Mouse (Mus musculus) spleen, postnatal 36 days (tissue): Measurements from ENCODE around the gene Pqlc2.
A peak's percentile ranks its signal among the peaks of the same experiment; 100 is the strongest.

Source experiments
- DNase-seq, 2 experiments: peaks; one replicate each; pipeline ENCODE4 v3.0.0; 2022; ENCODE audit warnings: low spot score in 2 of 2, mixed read lengths in 1 of 2

The Pqlc2 gene

DNA sequence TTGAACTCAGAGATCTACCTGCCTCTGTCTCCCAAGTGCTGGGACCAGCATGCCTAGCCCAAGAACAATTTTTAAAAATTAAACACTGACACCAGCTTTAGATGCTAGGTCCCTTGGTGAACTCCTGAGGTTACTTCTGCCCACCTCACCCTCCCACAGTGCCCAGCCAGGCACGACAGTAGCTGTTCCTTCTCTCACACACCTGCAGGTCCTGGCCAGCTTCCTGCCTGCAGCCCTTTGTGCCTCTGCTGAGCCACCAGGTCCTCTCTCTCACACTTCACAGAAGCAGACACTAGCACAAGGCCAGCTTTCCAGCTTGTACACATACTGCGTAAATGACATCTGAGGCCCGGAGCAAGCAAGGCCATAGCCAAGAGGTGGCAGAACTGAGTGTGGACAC lies 5.0 kb downstream of the Pqlc2 start:
- peak; percentile 72 to 76 for DNase-seq

DNA sequence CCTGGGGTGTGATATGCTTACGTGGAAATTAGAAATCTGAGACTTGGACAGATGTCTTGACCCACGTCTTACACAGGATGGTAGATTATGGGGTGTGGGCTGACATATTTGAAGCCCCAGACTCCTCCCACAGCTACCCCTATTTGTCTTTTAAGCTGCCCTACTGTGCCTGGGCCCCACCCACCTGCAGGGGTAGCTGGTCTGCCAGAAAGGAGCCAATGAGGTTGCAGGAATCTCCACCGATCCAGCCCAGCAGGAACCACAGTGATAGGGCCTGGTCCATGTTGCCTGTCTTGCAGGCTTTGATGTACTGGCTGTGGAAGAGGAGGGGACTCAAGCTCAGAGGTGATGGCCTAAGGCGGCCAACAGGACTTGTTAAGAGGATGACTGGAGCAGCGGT lies 8.3 kb downstream of the Pqlc2 start:
- no peak for DNase-seq

DNA sequence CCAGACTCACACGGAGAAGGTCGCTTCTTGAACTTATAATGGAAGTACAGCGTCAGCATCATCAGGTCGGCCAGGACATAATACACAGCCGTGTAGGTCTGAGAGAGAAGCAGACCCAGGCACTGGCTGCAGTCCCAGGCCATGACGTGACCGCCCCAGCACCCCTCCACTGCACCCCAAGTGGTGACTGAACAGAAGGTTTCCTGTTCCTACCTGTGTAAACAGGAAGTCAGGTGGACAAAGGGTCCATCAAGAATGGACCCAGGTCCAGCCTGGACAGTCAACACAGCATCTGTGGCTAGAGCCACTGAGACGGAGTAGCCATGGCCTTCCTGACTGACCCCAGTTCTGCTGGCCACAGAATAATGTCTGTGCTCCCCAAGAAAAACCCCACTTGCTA lies 8.7 kb downstream of the Pqlc2 start:
- DNase-seq: no peak

DNA sequence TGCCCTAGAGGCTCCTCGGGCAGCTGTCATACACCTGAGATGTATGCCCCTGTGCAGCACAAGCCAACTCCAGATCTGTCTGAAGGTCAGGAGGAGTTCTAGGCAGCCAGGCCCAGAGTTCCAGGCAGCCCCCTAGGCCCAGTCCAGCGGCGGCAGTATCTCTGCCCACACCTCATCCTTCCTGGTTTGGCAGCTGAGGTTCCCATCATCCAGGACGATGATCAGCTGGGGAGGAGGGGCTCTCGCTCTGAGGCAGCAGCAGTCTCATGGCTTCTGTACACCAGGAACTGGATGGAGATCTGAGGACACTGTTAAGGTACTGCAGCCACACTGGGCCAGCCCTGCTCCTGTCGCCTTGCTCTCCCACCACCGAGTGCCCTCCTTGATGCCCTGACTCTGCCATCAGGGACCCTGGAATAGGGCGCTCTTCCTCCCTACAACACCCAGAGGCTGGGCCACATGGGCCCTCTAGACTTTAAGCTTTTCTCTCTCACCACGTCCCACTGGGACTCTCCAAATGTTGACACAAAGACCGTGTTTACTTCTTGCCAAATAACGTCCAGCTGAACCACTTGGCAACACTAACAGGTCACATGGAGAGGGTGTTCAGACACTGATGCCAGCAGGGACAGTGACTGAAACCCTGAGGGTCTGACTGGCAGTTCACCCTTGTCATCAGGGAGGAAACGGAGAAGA lies 11.7 kb downstream of the Pqlc2 start:
- DNase-seq: no peak

DNA sequence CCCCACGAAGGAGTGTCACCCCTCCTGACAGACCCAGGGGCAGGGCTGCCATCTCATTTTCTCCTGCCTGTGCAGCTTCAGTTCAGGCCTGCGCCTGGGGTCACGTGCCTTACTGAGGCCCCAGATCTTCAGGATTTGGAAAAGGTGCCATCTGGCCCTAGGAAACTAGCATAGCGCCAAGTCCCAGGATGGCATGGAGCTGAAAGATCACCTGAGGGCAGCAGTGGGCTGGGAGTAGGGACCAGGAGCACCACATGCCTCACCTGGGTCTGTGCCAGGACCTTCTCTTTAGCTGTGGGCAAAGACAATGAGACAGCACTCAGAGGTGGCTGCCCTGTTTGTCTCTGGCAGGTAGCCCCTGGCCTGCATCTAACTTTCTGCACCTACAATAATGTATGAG lies 12.9 kb downstream of the Pqlc2 start:
- no peak for DNase-seq

DNA sequence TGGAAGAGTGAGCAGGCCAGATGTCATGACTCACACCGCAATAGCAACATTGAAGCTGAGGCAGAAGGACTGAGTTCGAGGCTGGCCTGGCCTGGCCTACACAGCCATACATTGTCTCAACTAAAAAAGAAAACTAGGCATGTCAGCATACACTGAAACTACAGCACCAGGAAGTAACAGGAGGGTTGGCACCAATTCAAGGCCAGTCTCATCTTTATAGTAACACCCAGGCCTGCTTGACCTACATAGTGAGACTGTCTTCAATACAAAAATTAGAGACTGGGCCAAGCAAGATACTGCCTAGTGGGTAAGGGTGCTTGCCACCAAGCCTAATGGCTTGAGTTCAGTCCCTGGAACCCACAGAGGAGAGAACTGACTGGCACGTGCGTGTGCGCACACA lies 18.5 kb downstream of the Pqlc2 start:
- no peak for DNase-seq

DNA sequence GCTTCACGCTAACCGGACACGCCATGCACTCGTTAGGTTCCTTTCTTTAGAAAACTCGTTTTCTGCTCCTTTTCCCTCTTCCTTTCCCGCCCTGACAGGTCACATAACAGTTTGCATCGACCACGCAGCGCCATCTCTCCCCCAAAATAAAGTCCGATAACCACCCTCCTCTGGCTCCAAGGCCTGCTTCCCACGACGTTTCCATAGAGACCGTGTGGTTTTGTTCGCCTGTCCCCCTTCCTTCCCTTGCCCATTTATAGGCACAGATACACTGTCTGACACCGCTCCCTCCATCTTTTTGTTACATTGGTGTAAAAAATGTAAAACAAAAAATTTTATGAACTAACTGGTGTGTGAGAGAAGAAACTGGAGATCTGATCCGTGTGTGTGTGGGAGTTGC lies 19.4 kb downstream of the Pqlc2 start:
- no peak for DNase-seq

DNA sequence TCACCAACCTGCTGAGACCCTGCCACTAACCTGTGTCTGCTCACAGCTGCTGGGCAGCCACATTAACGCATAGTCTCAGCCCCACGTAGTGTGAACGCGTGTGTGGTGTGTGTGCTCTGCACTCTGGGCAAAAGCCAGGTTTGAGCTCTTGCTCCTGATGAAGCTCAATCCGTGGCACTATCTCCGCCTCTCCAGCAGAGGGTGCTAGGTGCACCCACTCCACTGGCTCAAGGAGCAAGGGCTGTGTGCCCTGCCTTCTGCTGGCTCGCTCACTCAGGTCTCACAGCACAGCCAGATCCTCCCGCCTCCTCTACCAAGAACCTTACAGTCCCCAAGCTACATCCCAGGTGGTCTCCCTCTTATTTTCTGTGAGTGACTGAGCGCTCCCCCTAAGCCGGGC lies 21.5 kb downstream of the Pqlc2 start:
- peak; percentile 42 to 47 for DNase-seq

DNA sequence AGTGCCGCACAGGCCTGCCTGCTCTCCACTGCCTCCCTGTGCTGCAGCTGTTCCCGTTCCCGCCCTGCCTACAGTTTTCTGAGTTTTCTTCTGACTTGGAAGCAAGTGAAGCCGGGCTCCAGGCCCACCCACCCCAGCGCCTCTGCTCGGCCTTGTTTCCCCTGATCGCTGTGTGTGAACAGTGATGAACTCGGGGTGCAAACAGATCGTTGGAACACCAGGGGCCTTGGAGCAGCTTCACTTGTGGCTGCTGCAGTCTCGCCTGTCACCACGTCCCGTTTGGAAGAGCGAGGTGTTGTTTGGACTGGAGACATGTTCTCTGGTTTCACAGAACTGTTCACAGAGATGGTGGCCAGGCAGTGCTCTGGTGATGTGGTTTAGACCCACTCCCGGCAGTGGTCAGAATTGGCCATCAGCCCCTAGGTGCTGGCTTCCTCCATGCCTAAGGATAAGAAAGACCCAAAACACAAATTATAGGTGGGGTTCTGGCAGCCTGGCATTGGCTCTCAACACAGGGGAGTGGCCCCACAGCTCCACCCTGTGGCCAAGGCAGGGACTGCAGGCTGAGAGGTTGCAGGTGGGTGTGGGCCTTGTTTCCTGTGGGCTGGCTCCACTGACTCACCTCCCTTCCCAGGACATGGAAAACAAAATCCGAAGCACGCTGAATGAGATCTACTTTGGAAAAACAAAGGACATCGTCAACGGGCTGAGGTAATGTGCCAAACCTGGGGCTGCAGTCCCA lies 23.2 kb downstream of the Pqlc2 start:
- peak; percentile 67 for DNase-seq

DNA sequence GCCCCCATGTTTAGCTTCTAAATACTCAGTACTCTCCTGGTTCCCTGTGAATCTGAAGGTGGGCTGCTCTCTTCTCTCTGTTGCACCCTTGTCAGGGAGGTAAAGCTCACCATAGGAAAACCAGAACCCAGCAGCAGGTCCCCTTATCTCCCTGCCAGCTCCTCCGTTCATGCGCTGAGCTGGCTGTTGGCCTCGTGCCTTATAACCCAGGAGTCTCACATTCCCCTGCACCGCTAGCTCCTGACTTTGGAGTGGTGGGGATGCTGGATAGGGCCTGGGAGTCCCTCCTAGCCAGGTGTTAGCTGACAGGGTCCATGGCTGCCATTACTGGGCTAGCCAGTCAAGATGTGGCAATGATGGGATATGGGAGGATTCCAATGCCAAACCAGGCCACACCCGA lies 24.3 kb downstream of the Pqlc2 start:
- DNase-seq: no peak

DNA sequence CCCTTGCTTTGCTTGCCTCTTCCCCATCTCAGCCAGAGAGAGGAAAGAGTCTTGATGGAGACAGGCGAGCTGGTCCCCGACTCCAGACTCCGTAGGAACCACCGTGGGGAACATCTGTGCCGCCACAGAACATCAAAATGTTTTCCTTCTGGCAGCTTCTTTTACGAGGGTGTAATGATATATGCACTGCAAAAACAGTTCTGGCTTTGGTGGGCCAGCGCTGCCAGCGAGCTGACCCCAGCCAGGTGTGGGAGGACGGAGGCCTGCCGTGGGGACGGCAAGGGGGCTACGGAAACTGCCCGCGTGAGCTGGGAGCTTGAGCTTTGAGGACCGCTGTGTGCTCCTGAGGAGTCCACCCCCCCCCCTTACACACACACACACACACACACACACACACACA lies 25.6 kb downstream of the Pqlc2 start:
- DNase-seq: no peak

DNA sequence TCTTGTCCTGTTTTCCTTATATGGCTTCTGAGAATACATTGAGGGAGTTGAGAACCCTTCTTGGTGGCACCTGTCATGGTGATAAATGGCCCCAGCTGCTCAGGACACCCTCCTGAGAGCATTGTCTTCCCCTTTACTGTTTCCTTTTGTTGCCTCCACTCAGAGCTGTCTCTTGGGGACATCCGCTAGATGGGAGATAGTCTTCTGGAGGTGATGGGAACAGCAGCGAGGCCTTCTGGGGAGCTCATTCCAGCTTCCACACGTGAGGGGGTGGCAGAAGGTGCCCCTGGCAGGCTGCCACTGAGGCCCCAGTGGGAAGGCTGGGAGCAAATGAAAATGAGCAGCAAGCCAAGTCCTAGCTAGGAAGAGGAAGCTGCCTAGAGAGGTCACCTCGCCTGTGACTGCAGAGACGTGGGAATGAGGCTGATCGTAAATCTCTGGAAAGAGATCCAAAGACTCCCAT lies 27.5 kb downstream of the Pqlc2 start:
- no peak for DNase-seq

DNA sequence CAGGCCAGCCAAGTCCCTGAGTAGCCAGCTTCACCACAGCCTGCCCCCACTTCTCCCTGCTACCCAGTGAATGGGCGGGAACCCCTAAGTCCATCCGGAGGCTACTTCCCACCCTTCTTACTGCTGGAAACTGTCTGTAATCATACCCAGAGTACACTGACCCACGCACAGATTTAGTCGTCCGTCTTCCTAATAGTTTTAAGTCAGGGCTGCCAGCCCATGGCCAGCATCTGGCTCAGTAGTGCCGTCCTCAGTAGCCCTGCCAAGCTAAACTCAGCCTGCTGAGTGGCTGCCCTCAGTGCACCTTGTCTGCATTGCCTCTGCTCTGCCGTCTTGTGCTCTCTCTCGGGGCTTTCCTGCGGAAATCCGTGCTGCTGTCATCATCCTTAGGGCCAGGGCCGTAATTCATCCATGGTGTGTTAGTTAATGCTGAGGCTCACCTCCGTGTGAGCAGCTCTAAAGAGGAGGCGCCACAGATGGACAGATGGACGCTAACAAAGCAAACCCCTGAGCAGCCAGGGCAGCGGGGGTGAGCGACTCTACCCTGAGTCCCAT lies 28.6 kb downstream of the Pqlc2 start:
- no peak for DNase-seq

DNA sequence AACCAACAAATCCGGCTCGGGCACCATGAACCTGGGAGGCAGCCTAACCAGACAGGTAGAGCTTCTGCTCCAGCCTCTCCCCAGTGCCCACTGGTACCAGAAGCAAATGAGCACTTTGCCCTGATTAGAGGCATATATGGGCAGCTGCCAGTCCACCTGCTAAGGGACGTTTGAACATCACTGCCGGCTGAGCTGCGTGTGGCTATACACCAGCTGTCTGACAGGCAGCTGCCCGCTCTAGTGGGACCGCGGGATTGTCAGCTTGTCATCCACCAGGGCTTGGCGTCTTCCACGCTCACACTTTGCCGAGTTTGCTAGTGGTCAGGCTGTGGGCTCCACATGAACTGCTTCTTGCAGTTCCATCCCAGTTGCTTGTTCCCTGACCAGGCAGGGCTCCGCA lies 30.0 kb downstream of the Pqlc2 start:
- DNase-seq: no peak

DNA sequence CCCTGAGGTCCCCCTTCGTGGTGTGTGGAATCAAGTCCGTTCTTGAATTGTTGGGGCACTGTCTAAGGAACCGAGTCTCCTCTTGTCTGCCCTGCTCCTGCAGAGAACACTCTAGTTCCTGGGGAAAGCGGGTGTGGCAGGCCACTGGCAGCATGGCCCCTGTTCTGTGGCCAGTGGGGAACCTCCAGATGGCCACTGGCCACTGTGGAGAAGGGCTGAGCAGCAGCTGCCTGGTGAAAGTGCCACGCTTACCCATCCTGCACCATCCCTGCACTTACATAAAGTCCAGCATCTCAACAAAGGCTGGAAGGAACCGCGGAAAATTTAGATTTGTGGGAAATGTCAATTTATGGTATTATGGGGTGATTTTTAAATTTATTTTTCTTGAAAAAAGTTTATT lies 34.1 kb downstream of the Pqlc2 start:
- no peak for DNase-seq

DNA sequence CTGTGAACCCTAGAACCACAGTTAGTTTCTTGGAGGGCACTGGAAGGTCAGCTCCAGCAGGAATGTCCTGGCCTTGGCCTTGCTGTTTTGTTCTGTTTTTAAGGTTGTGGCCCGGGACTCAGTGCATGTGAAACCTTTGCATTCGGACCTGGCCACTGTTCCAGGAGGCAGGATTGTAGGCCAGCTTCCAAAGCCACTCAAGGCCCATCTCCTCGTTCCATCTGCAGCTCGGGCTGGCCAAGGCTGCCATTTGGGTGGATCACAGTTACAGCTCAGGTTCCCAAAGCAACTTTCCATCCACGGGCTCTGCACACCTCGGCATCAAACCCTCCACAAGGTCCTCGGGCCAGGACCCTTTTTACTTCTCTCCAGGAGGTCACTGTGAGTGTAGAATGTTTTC lies 35.9 kb downstream of the Pqlc2 start:
- no peak for DNase-seq

DNA sequence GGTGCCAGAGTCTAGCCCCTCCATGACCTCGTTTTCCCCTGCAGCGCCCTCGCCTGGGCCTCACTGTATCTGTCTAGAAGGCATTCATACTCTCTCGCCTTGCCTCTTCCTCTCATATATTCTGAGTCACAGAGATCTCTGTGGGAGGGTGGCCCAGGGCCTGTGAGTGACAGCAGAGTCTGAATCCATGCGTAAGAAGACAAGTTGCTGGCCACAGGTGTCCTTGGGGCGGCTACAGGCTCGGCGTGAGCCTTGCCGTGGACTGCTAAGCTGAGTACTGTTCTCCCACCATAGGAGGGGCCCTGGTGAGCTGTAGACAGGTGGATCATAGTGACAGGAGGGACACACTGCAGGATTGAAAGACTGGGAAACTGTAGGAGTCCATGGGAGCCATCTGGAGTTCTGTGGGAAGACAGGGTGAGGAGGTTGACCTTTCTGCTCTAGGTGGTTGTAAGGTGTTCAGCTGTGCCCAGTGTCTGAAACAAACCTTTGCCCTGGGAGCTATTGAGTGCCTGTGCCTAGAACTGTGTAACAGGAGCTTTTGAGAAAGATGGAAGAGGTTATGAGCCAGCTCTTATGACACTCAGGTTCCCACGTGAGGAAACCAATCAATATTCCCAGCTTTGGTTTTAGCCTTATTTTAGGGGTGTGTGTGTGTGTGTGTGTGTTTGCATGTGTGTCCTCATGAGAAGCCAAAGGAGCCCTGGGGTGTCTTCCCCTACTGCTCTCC lies 37.4 kb downstream of the Pqlc2 start:
- no peak for DNase-seq

DNA sequence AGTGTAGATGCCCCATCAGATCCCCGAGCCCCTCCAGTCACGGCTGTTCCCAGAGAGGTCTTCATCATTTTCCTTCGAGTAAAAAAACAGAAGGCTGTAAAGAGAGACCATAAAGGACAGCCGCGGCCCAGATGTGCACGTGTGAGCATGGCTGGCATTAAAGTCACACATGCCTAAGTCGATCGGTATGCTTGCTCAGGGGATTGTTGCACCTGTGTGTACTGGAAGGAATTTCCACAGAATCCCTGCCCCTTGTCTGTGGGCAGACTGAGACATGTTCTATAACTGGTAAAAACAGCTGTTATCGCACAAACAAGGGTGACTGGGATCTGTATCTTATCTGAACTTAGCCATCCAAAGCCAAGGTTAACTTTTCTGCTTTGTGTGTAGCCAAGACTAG lies 38.9 kb downstream of the Pqlc2 start:
- no peak for DNase-seq

DNA sequence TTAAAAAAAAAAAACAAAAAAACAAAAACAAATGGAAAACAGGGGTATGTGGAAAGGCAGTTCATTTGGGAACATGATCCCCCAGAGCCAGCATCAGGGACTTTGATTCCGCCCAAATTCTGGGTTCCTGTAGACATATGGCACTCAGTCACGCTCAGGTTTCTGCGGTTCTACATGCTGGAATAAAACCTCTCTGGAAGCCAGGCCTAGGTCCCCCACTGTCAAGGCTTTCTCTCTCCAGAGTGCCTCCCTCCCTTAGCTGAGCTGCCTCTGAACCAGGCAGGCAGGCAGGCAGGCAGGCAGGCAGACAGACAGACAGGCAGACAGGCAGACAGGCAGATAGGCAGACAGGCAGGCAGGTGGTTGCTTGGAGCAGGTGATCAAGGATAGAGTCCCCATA lies 40.3 kb downstream of the Pqlc2 start:
- DNase-seq: no peak

DNA sequence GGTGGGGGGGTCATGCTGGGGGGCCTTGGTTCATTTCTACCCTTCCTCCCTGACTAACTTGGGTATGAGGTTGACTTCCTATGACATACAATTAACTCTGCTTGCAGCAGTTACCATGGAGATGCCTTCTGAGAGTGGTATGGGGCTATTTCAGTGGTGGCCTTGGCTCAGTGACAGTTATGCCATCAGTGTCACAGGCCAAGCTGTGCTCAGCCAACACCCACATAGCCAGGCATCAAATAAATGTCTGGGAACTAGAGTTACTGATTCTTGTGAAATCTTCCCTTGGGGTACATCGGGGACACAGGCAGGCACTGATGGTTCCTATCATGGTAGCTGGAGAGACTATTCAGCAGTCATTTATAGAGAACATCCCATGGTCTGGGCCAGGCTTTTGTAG lies 42.3 kb downstream of the Pqlc2 start:
- no peak for DNase-seq

DNA sequence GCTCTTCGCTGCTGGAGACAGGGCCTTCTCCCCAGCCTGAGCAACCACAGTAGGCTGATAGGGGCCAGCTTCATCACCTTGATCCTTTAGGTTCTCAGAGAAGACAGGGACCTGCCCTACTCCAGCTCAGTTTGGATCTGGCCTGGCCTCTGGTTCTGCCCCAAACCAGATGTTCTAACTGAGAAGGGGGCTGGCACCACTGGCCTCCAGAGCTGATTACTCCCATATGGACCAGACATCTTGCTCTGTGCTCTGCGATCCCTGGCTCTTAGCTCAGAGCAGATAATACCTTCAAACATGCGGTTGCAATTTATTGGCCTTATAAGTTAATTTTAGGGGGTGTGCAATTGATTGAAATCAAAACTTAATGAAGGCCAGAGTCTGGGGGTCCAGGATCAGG lies 43.2 kb downstream of the Pqlc2 start:
- DNase-seq: no peak

DNA sequence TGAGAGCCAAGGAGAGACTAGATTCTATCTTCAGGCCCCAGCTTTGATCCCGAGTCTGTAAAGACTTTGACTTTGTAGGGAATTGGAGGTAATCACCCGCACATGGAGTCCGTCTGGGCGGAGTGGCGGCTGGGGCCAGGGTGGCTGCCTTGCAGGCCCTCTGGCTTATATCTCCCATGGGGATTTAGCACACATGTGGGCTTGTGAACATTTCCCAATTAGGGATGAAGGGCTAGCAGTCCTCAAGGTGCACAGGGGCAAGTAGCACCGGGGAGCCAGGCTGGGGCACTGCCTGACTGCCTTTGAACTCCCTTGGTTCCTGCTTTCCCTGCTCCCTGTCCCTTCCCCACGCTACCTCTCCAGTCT lies 44.0 kb downstream of the Pqlc2 start:
- DNase-seq: no peak
